Mouse (Mus musculus): Measurements from ENCODE around the gene Enox1.

The Enox1 gene

GRCm38 (mm10) chr14:77662273-77662672 is 505.7 kb downstream of the Enox1 start:
- in situ Hi-C loops (cut with MboI; ENCODE audit: low sequenced_read_pairs), result no loop called here

- in situ Hi-C loops (cut with MboI; ENCODE audit: low sequenced_read_pairs), result no loop called here
These were observed 506.4 kb downstream of the Enox1 start for GRCm38 (mm10) chr14:77662994-77663393.

GRCm38 (mm10) chr14:77668096-77668495 is 511.5 kb downstream of the Enox1 start:
- in situ Hi-C loops (cut with MboI; ENCODE audit: low sequenced_read_pairs), result no loop called here

GRCm38 (mm10) chr14:77669494-77669893 is 512.9 kb downstream of the Enox1 start:
- in situ Hi-C loops (cut with MboI; ENCODE audit: low sequenced_read_pairs), result no loop called here

GRCm38 (mm10) chr14:77670945-77671344 is 514.4 kb downstream of the Enox1 start:
- in situ Hi-C loops (cut with MboI; ENCODE audit: low sequenced_read_pairs), result no loop called here

GRCm38 (mm10) chr14:77671961-77672360 is 515.4 kb downstream of the Enox1 start:
- in situ Hi-C loops (cut with MboI; ENCODE audit: low sequenced_read_pairs), result no loop called here

- in situ Hi-C loops (cut with MboI; ENCODE audit: low sequenced_read_pairs), result no loop called here
These were observed 516.6 kb downstream of the Enox1 start for GRCm38 (mm10) chr14:77673138-77673537.

- in situ Hi-C loops (cut with MboI; ENCODE audit: low sequenced_read_pairs), result no loop called here
These were observed 521.4 kb downstream of the Enox1 start for GRCm38 (mm10) chr14:77677951-77678350.

- in situ Hi-C loops (cut with MboI; ENCODE audit: low sequenced_read_pairs), result no loop called here
These were observed 523.3 kb downstream of the Enox1 start for GRCm38 (mm10) chr14:77679877-77680276.

GRCm38 (mm10) chr14:77682888-77683555 is 526.5 kb downstream of the Enox1 start:
- in situ Hi-C loops (cut with MboI; ENCODE audit: low sequenced_read_pairs), result no loop called here

GRCm38 (mm10) chr14:77689816-77690215 is 533.3 kb downstream of the Enox1 start:
- in situ Hi-C loops (cut with MboI; ENCODE audit: low sequenced_read_pairs), result no loop called here

- in situ Hi-C loops (cut with MboI; ENCODE audit: low sequenced_read_pairs), result no loop called here
These were observed 548.4 kb downstream of the Enox1 start for GRCm38 (mm10) chr14:77705006-77705405.

GRCm38 (mm10) chr14:77706511-77707246 is 550.1 kb downstream of the Enox1 start:
- in situ Hi-C loops (cut with MboI; ENCODE audit: low sequenced_read_pairs), result no loop called here

GRCm38 (mm10) chr14:77707279-77707678 is 550.7 kb downstream of the Enox1 start:
- in situ Hi-C loops (cut with MboI; ENCODE audit: low sequenced_read_pairs), result no loop called here

- in situ Hi-C loops (cut with MboI; ENCODE audit: low sequenced_read_pairs), result no loop called here
These were observed 552.0 kb downstream of the Enox1 start for GRCm38 (mm10) chr14:77708354-77709150.

GRCm38 (mm10) chr14:77714931-77715535 is 558.5 kb downstream of the Enox1 start:
- in situ Hi-C loops (cut with MboI; ENCODE audit: low sequenced_read_pairs), result no loop called here

- in situ Hi-C loops (cut with MboI; ENCODE audit: low sequenced_read_pairs), result no loop called here
These were observed 560.4 kb downstream of the Enox1 start for GRCm38 (mm10) chr14:77716981-77717380.

- in situ Hi-C loops (cut with MboI; ENCODE audit: low sequenced_read_pairs), result no loop called here
These were observed 562.3 kb downstream of the Enox1 start for GRCm38 (mm10) chr14:77718814-77719213.

- in situ Hi-C loops (cut with MboI; ENCODE audit: low sequenced_read_pairs), result no loop called here
These were observed 581.5 kb downstream of the Enox1 start for GRCm38 (mm10) chr14:77738056-77738455.

GRCm38 (mm10) chr14:77738751-77739365 is 582.3 kb downstream of the Enox1 start:
- in situ Hi-C loops (cut with MboI; ENCODE audit: low sequenced_read_pairs), result no loop called here

- in situ Hi-C loops (cut with MboI; ENCODE audit: low sequenced_read_pairs), result no loop called here
These were observed 582.8 kb downstream of the Enox1 start for GRCm38 (mm10) chr14:77739376-77739775.
